Mouse (Mus musculus): ENCODE measurements around the gene Arrb1. TPM values are rescaled to one million over a fixed set of nuclear protein-coding genes. Genes with fewer than 3 reads are reported as not detected.

The Arrb1 gene
- polyA plus RNA-seq, 1 experiment: 63.2 TPM

DNA sequence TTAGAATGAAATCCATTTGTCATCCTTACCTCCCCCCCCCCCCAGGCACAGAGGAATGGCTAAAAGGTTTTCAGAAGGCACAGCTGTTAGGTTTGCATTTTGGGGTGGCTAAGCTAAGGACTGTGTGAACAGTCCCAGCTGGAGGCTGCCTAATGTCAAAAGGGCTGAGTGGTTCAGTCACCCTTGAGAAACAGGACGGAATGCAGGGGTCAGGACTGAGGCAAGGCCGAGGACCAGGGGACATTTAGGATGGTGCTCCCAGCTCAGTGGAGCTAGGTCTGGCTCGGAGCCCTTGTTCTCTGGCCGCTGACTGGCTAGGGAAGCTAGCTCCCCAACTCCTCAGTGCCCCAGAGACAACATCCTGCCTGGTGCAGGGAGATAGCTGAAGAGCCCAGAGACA is 47.6 kb downstream of the Arrb1 start:
- DNase-seq (ENCODE audit: low read depth): peak; percentile 8
- no peak for TF ChIP-seq POLR2A (IDR thresholded peaks at IDR 0.05; ENCODE audit: borderline replicate concordance, extremely low read depth, insufficient read depth, insufficient read length, poor library complexity, severe bottlenecking)
- no peak for TF ChIP-seq CTCF (IDR thresholded peaks at IDR 0.05; ENCODE audit: borderline replicate concordance, extremely low read depth, insufficient read depth, insufficient read length)

DNA sequence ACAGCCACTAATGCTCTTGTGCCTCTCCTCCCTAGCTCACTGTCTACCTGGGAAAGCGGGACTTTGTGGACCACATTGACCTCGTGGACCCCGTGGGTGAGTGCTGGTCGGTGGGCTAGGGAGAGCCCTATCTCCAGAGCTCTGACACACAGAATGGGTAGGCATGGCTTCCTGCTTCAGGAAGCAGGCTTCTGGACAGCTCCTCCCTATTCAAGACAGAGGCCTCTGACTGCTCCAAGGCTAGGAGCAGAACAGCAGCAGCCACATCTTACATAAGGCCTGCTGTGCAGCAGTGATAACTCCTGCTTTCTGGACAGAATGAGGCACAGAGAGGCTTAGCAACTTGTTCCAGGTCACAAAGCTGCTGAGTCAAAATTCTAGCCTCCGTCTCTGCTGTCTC is 48.4 kb downstream of the Arrb1 start:
- no peak for TF ChIP-seq POLR2A (IDR thresholded peaks at IDR 0.05; ENCODE audit: borderline replicate concordance, extremely low read depth, insufficient read depth, insufficient read length, poor library complexity, severe bottlenecking)
- DNase-seq (ENCODE audit: low read depth): no peak

DNA sequence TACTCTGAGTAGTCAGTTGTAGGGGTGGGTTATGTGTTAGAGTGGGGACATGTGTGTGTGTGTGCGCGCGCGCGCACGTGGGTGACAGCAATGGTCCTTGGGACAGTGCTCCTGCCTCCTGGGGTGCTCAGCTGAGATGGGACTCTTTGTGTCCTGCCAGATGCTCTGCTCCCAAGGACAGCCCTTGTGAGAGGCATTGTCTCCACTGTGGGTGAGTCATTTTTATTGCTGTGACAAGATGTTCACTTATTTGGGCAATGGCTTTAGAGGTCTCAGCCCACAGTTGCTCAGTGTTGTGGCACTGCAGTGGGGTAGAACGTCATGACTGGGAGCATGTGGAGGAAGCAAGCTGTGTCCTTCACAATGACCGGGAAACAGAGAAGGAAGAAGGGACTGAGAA is 50.7 kb downstream of the Arrb1 start:
- no peak for TF ChIP-seq POLR2A (IDR thresholded peaks at IDR 0.05; ENCODE audit: borderline replicate concordance, extremely low read depth, insufficient read depth, insufficient read length, poor library complexity, severe bottlenecking)
- no peak for TF ChIP-seq CTCF (IDR thresholded peaks at IDR 0.05; ENCODE audit: borderline replicate concordance, extremely low read depth, insufficient read depth, insufficient read length)
- no peak for DNase-seq (ENCODE audit: low read depth)

DNA sequence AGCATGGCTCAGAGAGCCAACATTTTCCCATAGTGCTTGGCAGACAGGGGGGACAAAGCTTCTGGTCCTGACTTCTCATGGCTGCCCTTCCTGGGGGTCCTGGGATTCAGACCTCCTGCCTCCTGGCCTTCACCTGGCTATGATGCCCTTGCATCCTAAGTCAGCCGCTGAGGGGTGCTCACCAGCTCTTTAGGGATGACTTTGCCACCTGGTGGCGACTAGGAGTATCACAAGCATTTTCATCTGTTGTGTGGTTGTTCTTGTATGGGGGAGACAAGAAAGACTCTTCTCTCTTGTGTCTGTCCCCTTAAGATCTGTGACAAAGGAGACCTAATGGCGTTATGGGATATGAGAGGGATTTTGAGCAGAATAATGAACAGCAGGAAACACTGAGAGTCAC is 54.8 kb downstream of the Arrb1 start:
- DNase-seq (ENCODE audit: low read depth): peak; percentile 85
- no peak for TF ChIP-seq POLR2A (IDR thresholded peaks at IDR 0.05; ENCODE audit: borderline replicate concordance, extremely low read depth, insufficient read depth, insufficient read length, poor library complexity, severe bottlenecking)
- TF ChIP-seq CTCF (IDR thresholded peaks at IDR 0.05; ENCODE audit: borderline replicate concordance, extremely low read depth, insufficient read depth, insufficient read length): peak; percentile 80

DNA sequence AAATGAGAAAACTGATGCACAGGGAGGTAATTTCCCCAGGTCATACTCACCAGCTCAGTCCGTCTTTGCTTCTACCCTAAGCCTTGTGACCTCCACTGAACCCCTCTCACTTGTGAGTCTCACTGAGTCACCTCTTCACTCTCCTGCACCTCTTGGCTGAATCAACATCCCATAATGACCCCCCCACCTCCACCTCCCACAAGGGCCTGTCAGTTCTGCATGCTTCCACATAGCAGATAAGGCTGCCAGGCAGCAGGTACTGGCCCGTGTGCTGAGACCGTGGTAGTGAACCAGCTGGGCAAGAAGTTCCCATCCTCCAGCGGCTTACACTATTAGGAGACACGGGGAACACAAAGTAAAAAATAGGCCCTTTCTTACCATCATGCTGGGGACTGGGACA is 55.4 kb downstream of the Arrb1 start:
- DNase-seq (ENCODE audit: low read depth): no peak
- TF ChIP-seq POLR2A (IDR thresholded peaks at IDR 0.05; ENCODE audit: borderline replicate concordance, extremely low read depth, insufficient read depth, insufficient read length, poor library complexity, severe bottlenecking) (no peak), CTCF (IDR thresholded peaks at IDR 0.05; ENCODE audit: borderline replicate concordance, extremely low read depth, insufficient read depth, insufficient read length) (no peak)

DNA sequence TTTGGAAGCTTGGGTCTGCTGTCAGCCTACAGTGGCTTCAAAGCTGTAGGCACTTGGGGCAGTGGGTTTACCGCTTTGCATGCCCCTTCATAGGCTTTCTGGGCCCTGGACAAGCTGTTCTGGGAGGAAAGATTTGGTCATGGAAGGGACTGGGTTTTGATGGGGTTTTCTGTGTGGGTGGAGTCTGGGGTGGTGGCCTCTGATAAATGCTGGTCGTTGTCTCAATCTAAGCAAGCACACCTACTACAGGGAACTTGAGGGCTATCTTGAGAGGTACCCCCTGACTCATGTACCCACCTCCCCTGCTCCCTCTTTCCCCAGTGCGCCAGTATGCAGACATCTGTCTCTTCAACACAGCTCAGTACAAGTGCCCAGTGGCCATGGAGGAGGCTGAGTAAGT is 57.4 kb downstream of the Arrb1 start:
- TF ChIP-seq CTCF (IDR thresholded peaks at IDR 0.05; ENCODE audit: borderline replicate concordance, extremely low read depth, insufficient read depth, insufficient read length): no peak
- no peak for TF ChIP-seq POLR2A (IDR thresholded peaks at IDR 0.05; ENCODE audit: borderline replicate concordance, extremely low read depth, insufficient read depth, insufficient read length, poor library complexity, severe bottlenecking)

DNA sequence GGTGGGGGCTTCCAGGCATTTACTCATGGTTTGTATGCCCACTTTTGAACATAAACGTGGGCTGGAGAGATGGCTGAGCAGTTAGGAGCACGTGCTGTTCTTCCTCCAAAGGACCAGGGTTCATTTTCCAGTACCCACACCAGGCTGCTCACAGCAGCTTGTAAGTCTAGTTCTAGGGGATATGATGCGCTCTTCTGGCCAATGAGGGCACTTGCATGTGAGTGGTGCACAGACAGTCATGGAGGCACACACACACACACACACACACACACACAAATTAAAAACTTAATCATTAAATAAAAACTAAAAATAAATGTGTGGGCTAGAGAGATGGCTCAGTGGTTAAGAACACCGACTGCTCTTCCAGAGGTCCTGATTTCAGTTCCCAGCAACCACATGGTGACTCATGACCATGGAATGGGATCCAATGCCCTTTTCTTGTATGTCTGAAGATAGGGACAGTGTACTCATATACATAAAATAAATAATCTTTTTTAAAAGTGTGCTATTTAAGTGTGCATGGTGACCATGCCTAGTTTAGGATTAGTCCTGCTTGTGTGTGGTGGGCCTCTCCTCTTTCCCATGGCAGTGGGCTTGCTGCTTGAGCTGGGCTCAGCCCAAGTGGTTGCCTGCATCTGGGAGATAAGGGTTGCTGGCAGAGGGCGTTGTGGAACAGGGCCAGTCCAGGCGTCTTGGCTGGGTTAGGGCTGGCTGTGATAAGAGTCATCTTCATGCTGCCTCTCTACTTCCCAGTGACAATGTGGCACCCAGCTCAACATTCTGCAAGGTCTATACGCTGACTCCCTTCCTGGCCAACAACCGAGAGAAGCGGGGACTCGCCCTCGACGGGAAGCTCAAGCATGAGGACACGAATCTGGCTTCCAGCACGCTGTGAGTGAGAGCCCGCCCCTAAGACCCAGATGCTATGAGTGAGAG is 58.9 kb downstream of the Arrb1 start:
- DNase-seq (ENCODE audit: low read depth): no peak
- TF ChIP-seq POLR2A (IDR thresholded peaks at IDR 0.05; ENCODE audit: borderline replicate concordance, extremely low read depth, insufficient read depth, insufficient read length, poor library complexity, severe bottlenecking) (no peak), CTCF (IDR thresholded peaks at IDR 0.05; ENCODE audit: borderline replicate concordance, extremely low read depth, insufficient read depth, insufficient read length) (no peak)

More for the DNA sequence above, 57.4 kb downstream of the Arrb1 start:
- DNase-seq (ENCODE audit: low read depth): no peak

DNA sequence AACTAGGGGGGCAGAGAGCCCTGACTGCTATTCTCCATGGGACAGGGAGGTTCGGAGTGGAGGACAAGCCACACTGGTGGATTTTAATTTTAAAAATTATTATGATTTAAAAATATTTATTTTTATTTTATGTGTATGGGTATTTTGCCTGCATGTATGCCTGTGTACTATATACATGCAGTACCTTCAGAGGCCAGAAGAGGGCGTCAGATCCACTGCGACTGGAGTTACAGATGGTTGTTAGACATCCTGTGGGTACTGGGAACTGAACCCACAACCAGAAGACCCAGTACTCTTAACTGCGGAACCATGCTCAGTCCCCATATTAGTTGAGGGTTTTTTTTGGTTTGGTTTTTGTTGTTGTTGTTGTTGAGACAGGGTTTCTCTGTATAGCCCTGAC is 63.5 kb downstream of the Arrb1 start:
- no peak for TF ChIP-seq POLR2A (IDR thresholded peaks at IDR 0.05; ENCODE audit: borderline replicate concordance, extremely low read depth, insufficient read depth, insufficient read length, poor library complexity, severe bottlenecking)
- peak; percentile 30; the same call in 1 of the 2 replicates for TF ChIP-seq CTCF (IDR thresholded peaks at IDR 0.05; ENCODE audit: borderline replicate concordance, extremely low read depth, insufficient read depth, insufficient read length)
- DNase-seq (ENCODE audit: low read depth): no peak

DNA sequence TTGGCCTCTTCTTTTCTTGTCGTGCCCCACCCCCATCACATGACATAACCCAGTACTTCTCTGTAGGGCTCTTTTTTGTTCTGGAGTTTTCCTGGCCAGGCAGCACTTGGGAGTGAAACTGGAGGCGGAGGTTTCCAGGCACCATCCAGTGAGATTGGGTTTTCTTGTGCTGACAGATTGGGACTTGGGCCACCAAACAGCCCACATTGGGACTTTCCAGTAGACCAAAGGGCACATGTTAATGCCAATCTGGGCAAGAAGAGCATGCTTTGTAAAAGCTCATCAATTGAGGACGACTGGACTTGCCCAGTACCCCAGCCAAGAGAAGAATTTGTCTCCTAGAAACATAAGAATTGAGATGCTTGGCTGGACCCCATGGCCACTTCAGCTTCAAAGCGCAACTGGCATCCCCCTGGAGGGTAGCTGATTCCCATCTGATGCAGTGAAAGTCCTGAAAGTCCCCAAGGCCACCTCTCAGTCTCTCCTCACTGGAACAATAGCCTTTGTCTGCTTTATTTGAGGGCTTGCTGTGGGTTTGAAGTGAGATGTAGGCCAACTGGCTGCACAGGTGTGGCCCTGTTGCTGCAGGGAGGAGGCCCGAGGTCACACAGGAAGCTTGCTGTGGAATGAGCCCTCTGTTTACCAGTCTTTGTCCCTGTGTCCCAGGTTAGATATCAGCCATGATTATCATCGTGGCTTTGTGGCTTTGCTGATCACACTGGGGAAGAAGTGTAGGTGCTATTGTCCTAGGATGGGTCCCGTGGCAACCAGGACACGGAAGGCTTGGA is 68.8 kb downstream of the Arrb1 start:
- no peak for TF ChIP-seq POLR2A (IDR thresholded peaks at IDR 0.05; ENCODE audit: borderline replicate concordance, extremely low read depth, insufficient read depth, insufficient read length, poor library complexity, severe bottlenecking)
- no peak for TF ChIP-seq CTCF (IDR thresholded peaks at IDR 0.05; ENCODE audit: borderline replicate concordance, extremely low read depth, insufficient read depth, insufficient read length)
- DNase-seq (ENCODE audit: low read depth): no peak

DNA sequence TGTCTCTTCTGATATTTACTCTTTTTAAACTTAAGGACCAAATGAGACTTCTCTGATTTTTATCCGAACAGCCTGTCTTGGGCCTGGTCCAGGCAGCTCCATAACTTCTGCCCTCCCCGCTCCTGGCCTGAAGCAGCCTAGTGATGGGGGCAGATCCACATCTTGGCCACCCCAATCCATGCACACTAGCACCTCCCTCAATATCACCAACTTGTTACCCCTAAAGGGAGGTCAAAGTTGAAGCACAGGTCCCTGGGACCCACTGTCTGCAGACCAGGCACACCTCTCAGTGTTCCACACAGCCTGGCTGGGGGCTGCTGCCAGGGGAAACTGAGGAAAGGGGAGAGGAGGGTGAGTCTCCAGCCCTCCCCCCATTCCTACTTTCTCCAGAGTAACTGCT is 69.8 kb downstream of the Arrb1 start:
- DNase-seq (ENCODE audit: low read depth): no peak
- TF ChIP-seq POLR2A (IDR thresholded peaks at IDR 0.05; ENCODE audit: borderline replicate concordance, extremely low read depth, insufficient read depth, insufficient read length, poor library complexity, severe bottlenecking) (no peak), CTCF (IDR thresholded peaks at IDR 0.05; ENCODE audit: borderline replicate concordance, extremely low read depth, insufficient read depth, insufficient read length) (no peak)

DNA sequence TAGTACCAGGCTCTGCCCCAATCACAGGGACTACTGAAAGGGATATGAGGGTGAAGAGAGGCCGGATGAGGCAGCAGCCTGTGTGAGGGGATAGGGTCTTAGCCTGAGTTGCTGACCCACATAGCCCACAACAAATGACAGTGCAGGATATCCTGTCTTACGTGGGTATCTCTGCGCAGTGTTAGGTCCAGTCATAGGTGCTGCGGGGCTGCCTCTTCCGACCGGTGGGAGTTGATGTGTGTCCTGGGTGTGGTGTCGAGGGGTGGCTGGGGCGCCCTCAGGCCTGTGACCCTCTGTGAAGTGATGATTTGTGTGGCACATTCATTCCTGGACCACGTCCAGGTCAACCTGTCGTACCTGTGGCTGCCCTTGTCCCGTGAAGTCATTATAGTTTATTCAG is 71.0 kb downstream of the Arrb1 start:
- TF ChIP-seq CTCF (IDR thresholded peaks at IDR 0.05; ENCODE audit: borderline replicate concordance, extremely low read depth, insufficient read depth, insufficient read length) (no peak), POLR2A (IDR thresholded peaks at IDR 0.05; ENCODE audit: borderline replicate concordance, extremely low read depth, insufficient read depth, insufficient read length, poor library complexity, severe bottlenecking) (no peak)
- DNase-seq (ENCODE audit: low read depth): no peak
